Mouse (Mus musculus) embryonic fibroblast, embryonic 13.5 days (primary cell): ENCODE data around the gene Gm20388.

Experiments
- CTCF ChIP-seq: IDR thresholded peaks from 2 replicates; pipeline ENCODE4 v1.5.1; 2011; ENCODE audit warnings: mild to moderate bottlenecking, control low read depth, low read length, moderate library complexity, borderline replicate concordance; ENCODE audit not compliant: insufficient read depth
- POLR2A ChIP-seq: IDR thresholded peaks from 2 replicates; pipeline ENCODE4 v1.6.1; 2011; ENCODE audit warnings: low read depth, mild to moderate bottlenecking, control low read depth, low read length, moderate library complexity

GRCm38 (mm10) chr8:120715996-120716680 lies 805.5 kb downstream of the Gm20388 start:
- TF ChIP-seq POLR2A = no peak
- no peak for TF ChIP-seq CTCF
